Mouse (Mus musculus): ENCODE results near the gene Dbn1.
"Not testable (repeated sequence)": the region's sequence is repeated elsewhere in the genome, so short reads cannot be mapped to it uniquely, and the experiment has no call there.

Gene Dbn1

DNA sequence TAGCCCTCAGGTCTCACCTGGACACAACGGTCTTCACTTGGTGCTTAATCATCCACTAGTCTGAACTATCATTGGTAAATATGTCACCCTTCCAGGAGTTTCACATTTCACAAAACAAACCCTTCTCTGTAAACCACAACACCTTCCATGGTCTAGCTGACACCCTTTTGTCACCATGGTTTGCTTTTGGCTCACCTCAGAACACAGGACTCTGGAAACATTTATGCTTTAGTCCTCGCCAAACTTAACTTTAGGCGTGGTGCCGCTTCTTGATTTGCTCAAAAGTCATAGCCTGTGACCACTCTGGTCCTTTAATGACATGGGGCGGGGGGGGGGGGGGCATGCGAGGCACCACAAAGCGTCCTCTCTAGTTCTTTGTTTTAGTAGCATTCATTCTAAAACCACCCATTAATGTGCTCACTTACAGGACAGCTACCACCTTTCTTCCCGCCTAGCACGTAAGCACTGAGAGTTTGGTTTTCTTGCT lies 44.1 kb downstream of the Dbn1 start:
- H3K27me3 ChIP-seq (ENCODE audit: control insufficient read depth, insufficient read depth, low read length, poor library complexity, severe bottlenecking) = no peaks in the 10 kb centered on the region
- peak; percentile 75 for DNase-seq (ENCODE audit: low read depth, low spot score)
- no peaks in the 10 kb centered on the region for H3K36me3 ChIP-seq (ENCODE audit: control insufficient read depth, insufficient read depth, low read length, poor library complexity, severe bottlenecking)

DNA sequence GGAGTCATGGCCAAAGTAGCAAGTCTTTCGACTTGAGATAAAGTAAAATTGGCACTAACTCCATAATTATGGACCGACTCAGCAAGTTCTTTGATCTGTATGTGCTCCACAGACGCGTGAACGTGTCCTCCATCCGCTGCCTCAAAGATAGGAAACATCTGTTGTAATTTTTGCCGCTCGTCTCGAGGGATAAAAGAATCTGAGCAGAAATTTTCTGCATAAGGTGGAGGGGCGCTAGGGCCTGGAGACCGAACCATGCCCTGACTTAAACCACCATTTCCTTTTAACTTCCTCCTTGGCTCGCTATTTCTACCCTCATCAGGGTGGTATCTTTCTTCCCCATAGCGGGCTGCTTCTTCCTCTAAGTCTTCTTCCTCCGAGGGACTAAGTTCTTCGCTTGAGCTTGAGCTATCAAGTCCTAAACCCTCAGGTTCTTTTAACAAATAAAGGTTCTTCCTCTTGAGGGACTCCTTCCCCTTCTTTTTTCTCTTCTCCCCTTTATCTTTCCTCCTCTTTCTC lies 50.7 kb downstream of the Dbn1 start:
- DNase-seq (ENCODE audit: low read depth, low spot score) = peak; percentile 56
- H3K27me3 ChIP-seq (ENCODE audit: control insufficient read depth, insufficient read depth, low read length, poor library complexity, severe bottlenecking); H3K36me3 ChIP-seq (ENCODE audit: control insufficient read depth, insufficient read depth, low read length, poor library complexity, severe bottlenecking): not testable (repeated sequence)

DNA sequence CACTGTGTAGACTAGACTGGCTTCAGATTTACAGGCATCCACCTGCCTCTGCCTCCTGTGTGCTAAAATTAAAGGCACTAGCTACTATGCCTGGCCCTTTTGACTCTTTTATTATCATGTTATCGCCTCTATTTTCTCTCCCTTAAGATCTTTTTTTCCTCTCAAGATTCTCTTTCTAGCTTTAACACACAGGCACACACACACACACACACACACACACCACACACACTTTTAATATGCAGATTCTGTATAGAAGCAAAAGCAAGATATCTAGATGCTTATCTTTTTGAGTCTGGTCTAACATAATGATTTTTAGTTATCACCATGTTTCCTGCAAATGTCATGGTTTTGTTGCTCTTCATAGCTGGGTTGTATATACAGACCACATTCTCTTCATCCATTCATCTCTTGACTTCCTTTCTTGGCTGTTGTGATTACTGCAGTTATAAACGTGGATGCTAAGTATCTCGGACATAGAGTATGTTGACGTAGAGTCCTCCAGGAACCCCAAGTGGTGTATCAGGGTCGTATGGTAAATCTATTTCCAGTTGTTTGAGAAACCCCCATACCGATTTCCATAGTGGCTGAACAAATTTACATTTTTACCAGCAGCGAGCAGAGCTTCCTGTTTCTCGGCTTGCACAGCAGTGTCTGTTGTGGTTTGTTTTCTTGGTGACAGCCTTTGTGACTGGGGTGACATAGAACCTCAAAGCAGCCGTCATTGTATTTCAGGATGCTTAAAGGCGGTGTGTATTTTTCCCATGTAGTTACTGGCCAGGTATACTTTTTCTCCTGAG lies 55.8 kb downstream of the Dbn1 start:
- peak; percentile 88 for DNase-seq (ENCODE audit: low read depth, low spot score)
- Histone ChIP-seq H3K36me3 (ENCODE audit: control insufficient read depth, insufficient read depth, low read length, poor library complexity, severe bottlenecking) (no peaks in the 10 kb centered on the region), H3K27me3 (ENCODE audit: control insufficient read depth, insufficient read depth, low read length, poor library complexity, severe bottlenecking) (no peaks in the 10 kb centered on the region)

DNA sequence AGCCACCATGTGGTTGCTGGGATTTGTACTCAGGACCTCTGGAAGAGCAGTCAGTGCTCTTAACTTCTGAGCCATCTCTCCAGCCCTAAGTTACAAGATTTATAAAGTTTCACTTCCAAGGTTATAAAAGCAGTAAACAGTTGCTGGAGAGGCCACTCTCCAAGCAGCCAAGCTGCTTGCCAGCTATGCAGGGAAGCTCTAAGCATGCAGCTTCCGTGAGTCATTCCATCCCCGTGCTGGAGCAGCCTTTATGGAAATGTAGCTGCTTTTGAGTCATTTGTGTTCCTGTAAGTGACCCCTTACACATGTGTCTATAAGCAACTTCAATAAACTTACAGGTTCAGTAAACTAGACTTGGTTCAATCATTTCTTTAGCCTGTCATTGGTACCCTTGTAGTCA lies 57.3 kb downstream of the Dbn1 start:
- no peak for DNase-seq (ENCODE audit: low read depth, low spot score)
- H3K36me3 ChIP-seq (ENCODE audit: control insufficient read depth, insufficient read depth, low read length, poor library complexity, severe bottlenecking) = no peaks in the 10 kb centered on the region
- no peaks in the 10 kb centered on the region for H3K27me3 ChIP-seq (ENCODE audit: control insufficient read depth, insufficient read depth, low read length, poor library complexity, severe bottlenecking)

DNA sequence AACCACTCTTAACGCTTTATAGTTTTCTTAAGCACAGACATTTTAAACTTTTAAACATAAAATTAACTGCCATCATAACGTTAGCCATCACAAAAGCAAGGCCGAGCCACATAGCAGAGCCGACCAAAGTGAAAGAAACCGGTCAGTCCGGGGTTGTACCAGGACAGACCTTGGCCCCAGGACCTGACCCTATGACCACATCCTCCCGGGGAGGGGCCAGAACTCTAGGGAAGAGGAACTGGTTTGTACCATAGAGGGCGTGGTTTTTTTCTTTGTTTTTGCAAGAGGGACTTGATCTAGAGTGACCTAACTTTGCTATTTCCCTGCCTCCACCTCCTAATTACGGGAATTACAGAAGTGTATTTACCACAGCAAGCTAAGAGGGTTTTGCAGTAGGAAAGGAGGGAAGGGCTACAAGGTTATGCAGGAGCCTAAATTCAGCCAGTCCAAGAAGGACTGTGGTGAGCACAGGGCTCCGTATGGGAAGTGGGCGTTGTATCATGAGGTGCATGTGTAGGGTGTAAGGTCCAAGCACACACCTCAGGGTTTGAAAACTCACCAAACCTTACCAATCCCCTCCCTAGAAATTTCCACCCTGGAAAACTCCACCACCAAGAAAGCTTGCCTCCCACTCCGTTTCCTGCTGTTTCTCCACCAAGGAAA lies 58.6 kb downstream of the Dbn1 start:
- Histone ChIP-seq H3K27me3 (ENCODE audit: control insufficient read depth, insufficient read depth, low read length, poor library complexity, severe bottlenecking) (no peaks in the 10 kb centered on the region), H3K36me3 (ENCODE audit: control insufficient read depth, insufficient read depth, low read length, poor library complexity, severe bottlenecking) (no peaks in the 10 kb centered on the region)
- DNase-seq (ENCODE audit: low read depth, low spot score) = peak; percentile 75

DNA sequence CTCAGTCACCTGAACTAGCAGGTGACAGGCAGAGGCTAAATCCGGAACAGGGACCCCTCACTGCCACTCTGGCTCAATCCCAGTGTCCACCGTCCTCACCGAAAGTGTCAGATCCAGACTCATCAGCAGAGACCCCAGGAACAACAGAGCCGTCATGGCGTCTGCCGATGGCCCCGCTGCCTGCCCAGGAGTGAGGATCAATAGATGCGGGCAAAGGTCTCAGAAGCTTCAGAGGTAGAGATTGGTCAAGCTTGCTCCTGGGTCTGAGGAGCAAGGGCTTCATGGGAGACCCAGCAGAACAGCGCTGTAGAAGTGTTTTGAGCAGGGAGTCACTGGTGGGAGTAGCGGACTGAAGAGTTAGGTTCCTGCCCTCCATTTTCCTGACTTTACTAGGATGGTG lies 61.3 kb downstream of the Dbn1 start, which contains the start of gene F12:
TSS of gene F12 (minus strand) at position 181 of the 400 bp plus-strand sequence.
- H3K36me3 ChIP-seq (ENCODE audit: control insufficient read depth, insufficient read depth, low read length, poor library complexity, severe bottlenecking) = no peaks in the 10 kb centered on the region
- H3K27me3 ChIP-seq (ENCODE audit: control insufficient read depth, insufficient read depth, low read length, poor library complexity, severe bottlenecking) = no peaks in the 10 kb centered on the region
- DNase-seq (ENCODE audit: low read depth, low spot score) = no peak

Data from splenic B cell, adult 2 months (primary cell).